Mouse (Mus musculus) forebrain, embryonic 16.5 days (tissue): ENCODE measurements around the gene Aig1. TPM values are rescaled to one million over a fixed set of nuclear protein-coding genes. Genes with fewer than 3 reads are reported as not detected.

ENCODE experiments used
- ATAC-seq: fragments of 200-750 bp; cut with Nextera tagmentation; 2 replicates; pipeline ENCODE4 v1.8.0; 2017; ENCODE audit warnings: mild to moderate bottlenecking, moderate library complexity
- H3K27ac ChIP-seq: fragments of 300-500 bp; sonication (generic); 2 replicates; pipeline ENCODE4 v1.5.1; 2014; ENCODE audit warnings: low read length, control low read depth
- H3K27me3 ChIP-seq: fragments of 300-500 bp; sonication (generic); replicated peaks from 2 replicates; pipeline ENCODE4 v1.6.1; 2014; ENCODE audit warnings: low read length; ENCODE audit not compliant: control insufficient read depth, insufficient read depth
- H3K36me3 ChIP-seq: fragments of 300-500 bp; sonication (generic); 2 replicates; pipeline ENCODE4 v1.6.1; 2014; ENCODE audit not compliant: control insufficient read depth, insufficient read depth
- H3K4me1 ChIP-seq: fragments of 300-500 bp; sonication (generic); replicated peaks from 2 replicates; pipeline ENCODE4 v1.6.1; 2014; ENCODE audit warnings: low read length; ENCODE audit not compliant: control insufficient read depth, insufficient read depth
- H3K4me2 ChIP-seq: fragments of 300-500 bp; sonication (generic); 2 replicates; pipeline ENCODE4 v1.6.1; 2014; ENCODE audit warnings: mild to moderate bottlenecking, low read length, control low read depth
- H3K4me3 ChIP-seq: fragments of 300-500 bp; sonication (generic); replicated peaks from 2 replicates; pipeline ENCODE4 v1.5.1; 2014; ENCODE audit warnings: mild to moderate bottlenecking, low read length, control low read depth
- H3K9ac ChIP-seq: fragments of 300-500 bp; sonication (generic); replicated peaks from 2 replicates; pipeline ENCODE4 v1.6.1; 2014; ENCODE audit warnings: low read depth, low read length, control low read depth
- H3K9me3 ChIP-seq: fragments of 300-500 bp; sonication (generic); 2 replicates; pipeline ENCODE4 v1.6.1; 2016; ENCODE audit warnings: low read length; ENCODE audit not compliant: control insufficient read depth
- WGBS: fragments of 180-500 bp; shearing (Covaris S2); extraction: QIAGEN DNeasy Blood & Tissue Kit; methylation state at CpG from one replicate; pipeline ENCODE4 v1.1.7; 2014; 5-methylcytosine and 5-hydroxymethylcytosine counted together
- polyA plus RNA-seq: library from polyadenylated mRNA; unstranded; fragments of >200 nt; fragmentation: Nextera tagmentation; extraction: Ambion mirVana; gene quantifications from 2 replicates; pipeline ENCODE4 v1.2.1, GENCODE M21; 2015

Gene Aig1
- polyA plus RNA-seq, 1 experiment from 2014 or later: 78.0 TPM

GRCm38 (mm10) chr10:13686127-13686526, 182.7 kb downstream of the Aig1 start:
- no peak for ATAC-seq
- WGBS: 89% methylated on average over 5 of the region's 5 CpGs
- Histone ChIP-seq H3K9me3 (no peaks in the 10 kb centered on the region), H3K4me3 (no peak overlapping the region), H3K27me3 (no peaks in the 10 kb centered on the region), H3K27ac (no peak overlapping the region), H3K4me2 (no peak overlapping the region), H3K36me3 (no peaks in the 10 kb centered on the region), H3K4me1 (0 out of 2 replicates have a peak, but pooled peaks cover 2% of the 10 kb centered on the region), H3K9ac (no peak overlapping the region)

GRCm38 (mm10) chr10:13685366-13685765, 183.4 kb downstream of the Aig1 start:
- Histone ChIP-seq H3K4me3 (no peak overlapping the region), H3K36me3 (no peaks in the 10 kb centered on the region), H3K4me1 (0 out of 2 replicates have a peak, but pooled peaks cover 2% of the 10 kb centered on the region), H3K27me3 (no peaks in the 10 kb centered on the region), H3K9me3 (no peaks in the 10 kb centered on the region), H3K9ac (no peak overlapping the region), H3K4me2 (no peak overlapping the region), H3K27ac (no peak overlapping the region)
- WGBS: 86% methylated on average over 8 of the region's 8 CpGs
- no peak for ATAC-seq

DNA sequence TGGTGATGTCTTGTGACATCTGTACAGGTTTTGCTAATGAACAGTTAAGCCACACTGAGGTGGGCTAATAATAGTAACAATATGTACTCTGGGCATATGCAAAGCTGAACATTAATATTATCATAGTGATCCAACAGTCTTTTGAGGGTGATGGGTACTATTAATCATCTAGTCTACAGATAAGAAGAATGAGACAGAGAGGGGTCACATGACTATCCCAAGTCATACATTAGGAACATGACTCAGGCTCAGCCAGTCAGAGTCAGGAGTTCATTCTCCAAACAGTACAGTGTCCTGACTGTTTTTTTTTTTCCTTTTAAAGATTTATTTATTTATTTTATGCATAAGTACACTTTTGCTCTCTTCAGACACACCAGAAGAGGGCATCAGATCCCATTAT, 184.3 kb downstream of the Aig1 start:
- no peak for ATAC-seq
- no peak overlapping the region for H3K27ac ChIP-seq
- 0 out of 2 replicates have a peak, but pooled peaks cover 2% of the 10 kb centered on the region for H3K4me1 ChIP-seq
- no peaks in the 10 kb centered on the region for H3K27me3 ChIP-seq
- H3K9ac ChIP-seq: no peak overlapping the region
- no peak overlapping the region for H3K4me2 ChIP-seq
- no peak overlapping the region for H3K4me3 ChIP-seq
- H3K36me3 ChIP-seq: no peaks in the 10 kb centered on the region
- H3K9me3 ChIP-seq: no peaks in the 10 kb centered on the region

DNA sequence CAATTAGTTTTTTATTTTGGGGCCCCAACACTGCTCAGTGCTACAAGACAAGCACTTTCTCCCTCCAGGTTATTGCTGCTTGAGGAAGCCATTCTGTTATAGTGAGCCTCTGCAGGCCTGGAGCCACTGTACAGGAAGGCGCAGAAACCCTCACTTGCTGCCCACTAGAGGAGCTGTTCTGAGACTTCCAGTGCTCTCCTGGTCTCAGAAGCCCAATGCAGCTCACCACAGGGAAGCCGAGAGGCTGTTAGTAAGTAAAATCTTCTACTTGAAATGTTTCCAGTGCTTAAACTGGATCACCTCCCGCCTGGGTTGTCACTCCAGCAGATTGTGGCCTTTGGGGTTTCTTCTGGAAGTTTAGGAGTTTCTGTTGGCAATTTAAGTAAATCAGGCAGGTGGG, 186.2 kb downstream of the Aig1 start:
- Histone ChIP-seq H3K9ac (no peak overlapping the region), H3K4me2 (no peak overlapping the region), H3K4me1 (no peaks in the 10 kb centered on the region), H3K9me3 (no peaks in the 10 kb centered on the region), H3K27ac (no peak overlapping the region), H3K36me3 (no peaks in the 10 kb centered on the region), H3K27me3 (no peaks in the 10 kb centered on the region), H3K4me3 (no peak overlapping the region)
- WGBS: 64% methylated on average over 3 of the region's 3 CpGs
- ATAC-seq: peak; percentile 72; the same call in 1 of the 2 replicates

- Histone ChIP-seq H3K4me1 (peaks cover 13% of the 10 kb centered on the region), H3K4me3 (no peak overlapping the region), H3K36me3 (no peaks in the 10 kb centered on the region), H3K27ac (no peak overlapping the region), H3K9ac (no peak overlapping the region), H3K9me3 (no peaks in the 10 kb centered on the region), H3K27me3 (no peaks in the 10 kb centered on the region), H3K4me2 (no peak overlapping the region)
- WGBS: 92% methylated on average over 2 of the region's 2 CpGs
- no peak for ATAC-seq
Observed at GRCm38 (mm10) chr10:13677440-13677839, 191.3 kb downstream of the Aig1 start.

DNA sequence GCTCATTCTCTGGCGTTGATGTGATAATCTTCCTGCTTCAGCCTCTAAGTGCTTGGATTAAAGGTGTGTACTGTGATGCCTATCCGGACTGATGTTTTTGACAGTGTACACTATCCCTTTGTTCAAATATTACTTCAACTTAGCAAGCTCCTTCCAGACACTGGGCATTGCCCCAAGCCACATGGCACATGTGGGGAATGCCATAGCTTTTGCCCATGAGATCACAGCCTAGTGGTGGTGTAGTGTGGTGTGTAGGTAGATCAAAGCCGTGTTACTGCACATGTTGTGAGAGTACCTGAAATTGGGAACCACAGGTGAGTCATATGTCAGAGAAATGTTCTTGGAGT, 193.8 kb downstream of the Aig1 start:
- H3K9ac ChIP-seq: no peak overlapping the region
- 39% methylated on average over 3 of the region's 3 CpGs for WGBS
- H3K27ac ChIP-seq: peak overlapping the region; percentile 20
- H3K4me1 ChIP-seq: peaks cover 13% of the 10 kb centered on the region
- no peaks in the 10 kb centered on the region for H3K27me3 ChIP-seq
- H3K9me3 ChIP-seq: no peaks in the 10 kb centered on the region
- ATAC-seq: peak; percentile 72
- no peak overlapping the region for H3K4me3 ChIP-seq
- H3K4me2 ChIP-seq: no peak overlapping the region
- no peaks in the 10 kb centered on the region for H3K36me3 ChIP-seq

DNA sequence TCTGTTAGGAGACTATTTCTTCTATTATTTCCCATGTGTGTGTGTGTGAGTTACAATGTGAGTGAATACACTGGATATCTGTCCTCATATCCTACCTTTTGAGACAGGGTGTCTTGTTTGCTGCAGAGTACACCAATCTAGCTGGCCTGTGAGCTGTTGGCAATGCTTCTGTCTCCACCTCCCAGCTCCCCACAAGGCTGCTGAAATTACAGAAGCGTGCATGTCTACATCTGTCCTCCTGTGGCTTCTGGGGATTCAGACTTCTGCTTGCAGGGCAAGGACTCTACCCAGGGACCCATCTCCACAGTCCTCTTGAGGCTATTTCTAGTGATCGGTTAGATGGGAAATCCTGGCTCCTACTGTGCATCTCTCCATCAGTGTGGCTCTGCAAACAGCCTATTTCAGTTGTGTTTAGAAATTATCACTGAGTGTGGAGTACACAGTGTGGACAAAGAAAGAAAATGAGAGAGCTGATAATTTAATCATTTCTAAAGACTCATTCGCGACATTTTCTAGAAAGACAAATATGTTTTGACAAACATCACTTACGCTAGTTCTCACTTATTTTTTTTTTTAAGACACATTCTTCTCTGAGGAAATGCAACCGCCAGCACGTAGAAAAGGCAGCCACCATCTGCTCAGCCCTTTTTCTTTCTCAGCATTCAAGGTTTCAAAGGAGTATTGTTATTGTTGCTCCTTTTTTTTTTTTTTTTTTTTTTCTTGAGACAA, 194.3 kb downstream of the Aig1 start:
- Histone ChIP-seq H3K27ac (peak overlapping the region; percentile 54), H3K4me3 (no peak overlapping the region), H3K9ac (no peak overlapping the region), H3K36me3 (no peaks in the 10 kb centered on the region), H3K4me1 (peaks cover 13% of the 10 kb centered on the region), H3K9me3 (no peaks in the 10 kb centered on the region), H3K4me2 (no peak overlapping the region), H3K27me3 (no peaks in the 10 kb centered on the region)
- WGBS: 25% methylated on average over 7 of the region's 7 CpGs
- ATAC-seq: peak; percentile 87

- Histone ChIP-seq H3K4me1 (no peaks in the 10 kb centered on the region), H3K9me3 (no peaks in the 10 kb centered on the region), H3K27ac (no peak overlapping the region), H3K27me3 (no peaks in the 10 kb centered on the region), H3K4me2 (no peak overlapping the region), H3K4me3 (no peak overlapping the region), H3K36me3 (no peaks in the 10 kb centered on the region), H3K9ac (no peak overlapping the region)
- no peak for ATAC-seq
- 84% methylated on average over 10 of the region's 10 CpGs for WGBS
Observed at GRCm38 (mm10) chr10:13667166-13667696, 201.5 kb downstream of the Aig1 start.

DNA sequence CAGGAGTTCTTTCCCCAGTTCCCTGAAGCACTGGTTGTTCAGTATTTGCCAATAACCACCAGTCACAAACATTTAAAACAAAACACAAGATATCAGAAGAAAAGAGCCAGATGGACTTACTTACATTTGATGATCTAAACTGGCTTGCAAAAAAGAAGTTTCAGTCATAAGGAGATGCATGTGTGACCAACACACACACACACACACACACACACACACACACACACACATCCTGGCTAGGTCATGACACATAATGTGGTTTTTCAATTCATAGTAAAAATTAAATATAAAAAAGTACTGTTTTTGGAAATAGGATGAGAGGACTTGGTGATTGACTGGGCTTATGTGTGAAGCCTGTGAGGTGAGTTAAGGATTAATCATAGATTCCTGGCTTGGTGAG, 205.3 kb downstream of the Aig1 start:
- ATAC-seq: no peak
- H3K27ac ChIP-seq: no peak overlapping the region
- no peaks in the 10 kb centered on the region for H3K36me3 ChIP-seq
- no peaks in the 10 kb centered on the region for H3K9me3 ChIP-seq
- H3K9ac ChIP-seq: no peak overlapping the region
- H3K4me3 ChIP-seq: no peak overlapping the region
- no peaks in the 10 kb centered on the region for H3K4me1 ChIP-seq
- H3K27me3 ChIP-seq: no peaks in the 10 kb centered on the region
- H3K4me2 ChIP-seq: no peak overlapping the region

DNA sequence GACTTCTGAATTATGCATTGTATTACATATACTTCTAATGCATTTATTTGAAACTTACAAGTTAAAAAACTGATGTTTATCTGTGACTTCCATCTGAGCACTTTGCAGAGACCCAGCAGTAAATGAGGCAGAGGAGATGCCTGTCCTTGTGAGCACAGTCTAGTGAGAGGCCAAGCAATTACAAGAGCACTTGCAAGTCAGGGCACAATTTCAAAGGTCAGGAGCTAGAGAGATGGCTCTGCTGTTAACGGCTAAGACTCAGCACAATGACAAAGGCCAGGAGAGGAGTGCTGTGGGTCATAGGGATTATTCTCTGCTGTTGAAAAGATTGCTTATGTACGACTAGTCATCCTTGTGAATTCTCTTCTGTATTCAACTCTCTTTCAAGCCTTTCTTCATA, 209.0 kb downstream of the Aig1 start:
- H3K36me3 ChIP-seq: no peaks in the 10 kb centered on the region
- no peak overlapping the region for H3K9ac ChIP-seq
- no peak overlapping the region for H3K4me2 ChIP-seq
- H3K4me1 ChIP-seq: no peaks in the 10 kb centered on the region
- WGBS: 21% methylated on average over 2 of the region's 2 CpGs
- no peaks in the 10 kb centered on the region for H3K9me3 ChIP-seq
- ATAC-seq: no peak
- H3K4me3 ChIP-seq: no peak overlapping the region
- H3K27me3 ChIP-seq: no peaks in the 10 kb centered on the region
- H3K27ac ChIP-seq: no peak overlapping the region
